Mouse (Mus musculus): ENCODE measurements around the gene Prps1l3.

DNA sequence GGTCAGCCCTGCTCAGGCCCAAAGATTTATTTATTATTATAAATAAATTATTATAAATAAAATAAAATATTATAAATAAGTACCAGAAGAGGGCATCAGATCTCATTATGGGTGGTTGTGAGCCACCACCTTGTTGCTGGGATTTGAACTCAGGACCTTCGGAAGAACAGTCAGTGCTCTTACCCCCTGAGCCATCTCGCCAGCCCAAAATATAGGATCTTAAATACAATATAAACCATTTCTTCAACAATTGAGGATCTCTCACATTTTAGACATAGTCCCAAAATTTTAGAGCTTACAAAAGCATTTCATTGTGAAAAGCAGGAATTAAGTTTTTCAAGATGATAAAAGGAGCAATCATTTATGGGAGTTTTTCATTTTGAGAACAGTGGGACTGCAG lies 30.8 kb upstream of the Prps1l3 start:
- TF ChIP-seq POLR2A (IDR thresholded peaks at IDR 0.05; ENCODE audit: borderline replicate concordance, control insufficient read depth, low read depth, low read length) (no peak), CTCF (IDR thresholded peaks at IDR 0.05; ENCODE audit: control insufficient read depth, insufficient read depth, low read length) (no peak)
